Mouse (Mus musculus): ENCODE results near the gene Tspan13. TPM values are rescaled to one million over a fixed set of nuclear protein-coding genes. Genes with fewer than 3 reads are reported as not detected.

Tspan13 gene
- total and polyA plus RNA-seq, 2 experiments from 2014 or later: 250 to 378 TPM

DNA sequence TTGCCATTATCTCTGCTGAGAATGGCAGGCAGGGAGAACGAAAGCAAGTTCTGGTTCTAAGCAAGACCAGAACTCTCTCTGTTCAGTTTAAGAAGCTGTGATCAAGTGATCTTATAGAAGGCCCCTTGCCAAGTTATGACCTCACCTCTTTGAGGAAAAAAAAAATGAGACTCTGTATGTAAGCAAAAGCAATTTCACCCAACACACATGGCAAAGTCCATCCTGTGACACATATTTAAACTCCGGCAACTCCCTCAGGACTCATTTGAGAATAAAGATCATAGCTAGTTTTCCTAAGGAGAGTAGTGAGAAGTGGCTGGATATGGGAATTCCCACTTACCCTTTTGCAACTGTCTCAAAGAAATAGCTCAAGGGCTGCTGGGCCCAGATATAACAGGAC lies 34.7 kb downstream of the Tspan13 start:
- ATAC-seq (no peak), DNase-seq (ENCODE audit: low spot score) (no peak)
- no peak for TF ChIP-seq CTCF (IDR thresholded peaks at IDR 0.05; ENCODE audit: low read depth)
- no peak overlapping the region; the same call in 1 of the 2 replicates for H3K27ac ChIP-seq
- H3K4me1 ChIP-seq (ENCODE audit: insufficient read depth, low read length): no peaks in the 10 kb centered on the region
- H3K4me2 ChIP-seq (ENCODE audit: low read depth, low read length): no peak overlapping the region
- H3K36me3 ChIP-seq (ENCODE audit: insufficient read depth, low read length): no peaks in the 10 kb centered on the region
- no peaks in the 10 kb centered on the region for H3K27me3 ChIP-seq (ENCODE audit: insufficient read depth, low read length)
- 87% methylated on average over 2 of the region's 2 CpGs for WGBS
- no peaks in the 10 kb centered on the region for H3K9me3 ChIP-seq (ENCODE audit: low read length)
- no peak overlapping the region for H3K9ac ChIP-seq (replicated peaks; ENCODE audit: low read length)
- no peak overlapping the region for H3K4me3 ChIP-seq (ENCODE audit: low read length)

DNA sequence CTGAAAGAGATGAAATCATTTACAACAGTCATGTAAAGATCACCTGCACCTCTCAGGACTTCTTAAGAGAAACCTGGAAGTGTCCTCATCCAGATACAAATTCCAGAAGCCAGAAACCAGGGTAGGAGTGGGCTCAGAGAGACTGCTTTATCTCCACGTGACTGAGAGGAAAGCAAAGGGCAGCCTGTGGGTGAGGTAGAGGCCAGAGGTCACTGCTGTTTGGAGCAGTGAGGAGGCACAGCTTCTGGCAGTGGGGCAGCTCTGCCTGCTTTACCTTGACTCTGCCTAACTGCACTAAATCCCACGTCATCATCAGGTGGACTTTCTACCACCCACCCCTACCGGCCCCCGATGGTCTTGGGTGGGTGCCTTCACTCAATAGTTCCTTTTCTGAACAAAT lies 37.6 kb downstream of the Tspan13 start:
- 69% methylated on average over 4 of the region's 4 CpGs for WGBS

DNA sequence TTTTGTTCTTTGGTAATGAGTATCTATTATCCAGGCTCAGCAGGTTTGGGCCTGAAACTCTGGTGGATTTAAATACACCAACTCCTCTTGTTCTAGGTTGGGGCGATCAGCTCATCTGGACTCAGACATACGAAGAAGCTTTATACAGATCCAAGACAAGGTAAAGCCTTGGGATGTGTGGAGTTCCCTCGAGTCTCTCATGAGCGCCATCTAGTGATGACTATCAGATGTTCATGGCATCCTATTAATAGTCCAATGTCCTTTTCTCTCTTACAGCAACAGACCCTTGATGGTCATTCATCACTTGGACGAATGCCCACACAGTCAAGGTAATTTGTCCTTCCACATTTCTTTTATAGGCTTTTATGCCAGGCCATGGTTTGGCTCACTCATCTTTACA lies 46.5 kb downstream of the Tspan13 start:
- 29% methylated on average over 5 of the region's 5 CpGs for WGBS
- peak; percentile 75 for DNase-seq (ENCODE audit: low spot score)
- Histone ChIP-seq H3K4me1 (ENCODE audit: insufficient read depth, low read length) (0 out of 2 replicates have a peak, but pooled peaks cover 4% of the 10 kb centered on the region), H3K4me3 (ENCODE audit: low read length) (no peak overlapping the region), H3K9ac (replicated peaks; ENCODE audit: low read length) (no peak overlapping the region), H3K36me3 (ENCODE audit: insufficient read depth, low read length) (no peaks in the 10 kb centered on the region), H3K9me3 (ENCODE audit: low read length) (no peaks in the 10 kb centered on the region), H3K27me3 (ENCODE audit: insufficient read depth, low read length) (no peaks in the 10 kb centered on the region), H3K4me2 (ENCODE audit: low read depth, low read length) (no peak overlapping the region), H3K27ac (no peak overlapping the region)
- ATAC-seq: peak; percentile 64; the same call in 1 of the 2 replicates
- TF ChIP-seq CTCF (IDR thresholded peaks at IDR 0.05; ENCODE audit: low read depth): peak; percentile 65

More for the DNA sequence above, 37.6 kb downstream of the Tspan13 start:
- no peak overlapping the region for H3K9ac ChIP-seq (replicated peaks; ENCODE audit: low read length)
- H3K27ac ChIP-seq: no peak overlapping the region
- no peak overlapping the region for H3K4me2 ChIP-seq (ENCODE audit: low read depth, low read length)
- H3K4me3 ChIP-seq (ENCODE audit: low read length): no peak overlapping the region
- no peak for DNase-seq (ENCODE audit: low spot score)
- no peak for ATAC-seq
- H3K4me1 ChIP-seq (ENCODE audit: insufficient read depth, low read length): no peaks in the 10 kb centered on the region
- TF ChIP-seq CTCF (IDR thresholded peaks at IDR 0.05; ENCODE audit: low read depth): no peak
- H3K36me3 ChIP-seq (ENCODE audit: insufficient read depth, low read length): no peaks in the 10 kb centered on the region
- H3K9me3 ChIP-seq (ENCODE audit: low read length): no peaks in the 10 kb centered on the region
- H3K27me3 ChIP-seq (ENCODE audit: insufficient read depth, low read length): no peaks in the 10 kb centered on the region

DNA sequence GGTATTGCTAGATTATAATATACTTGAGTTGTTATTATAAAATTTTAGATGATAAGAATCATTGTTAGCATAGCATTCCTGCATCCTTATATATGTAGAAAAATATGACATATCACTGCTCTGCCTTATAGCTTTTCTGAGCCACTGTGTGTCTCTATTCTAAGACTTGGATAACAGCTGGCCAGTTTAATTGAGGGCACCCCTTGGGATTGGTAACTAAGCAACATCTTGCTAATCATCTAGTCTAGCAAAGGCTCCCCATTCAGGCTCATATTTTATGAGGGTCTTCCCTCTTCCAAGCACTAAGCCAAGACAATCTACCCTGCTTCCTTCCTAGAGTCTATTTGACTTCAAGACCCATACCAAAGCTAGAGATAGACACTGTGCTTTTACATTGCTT lies 48.2 kb downstream of the Tspan13 start:
- Histone ChIP-seq H3K9ac (replicated peaks; ENCODE audit: low read length) (no peak overlapping the region), H3K4me2 (ENCODE audit: low read depth, low read length) (no peak overlapping the region), H3K9me3 (ENCODE audit: low read length) (no peaks in the 10 kb centered on the region), H3K27me3 (ENCODE audit: insufficient read depth, low read length) (no peaks in the 10 kb centered on the region), H3K36me3 (ENCODE audit: insufficient read depth, low read length) (no peaks in the 10 kb centered on the region), H3K4me3 (ENCODE audit: low read length) (no peak overlapping the region), H3K4me1 (ENCODE audit: insufficient read depth, low read length) (0 out of 2 replicates have a peak, but pooled peaks cover 4% of the 10 kb centered on the region), H3K27ac (no peak overlapping the region)
- DNase-seq (ENCODE audit: low spot score) (peak; percentile 72), ATAC-seq (peak; percentile 53; the same call in 1 of the 2 replicates)
- no peak for TF ChIP-seq CTCF (IDR thresholded peaks at IDR 0.05; ENCODE audit: low read depth)

DNA sequence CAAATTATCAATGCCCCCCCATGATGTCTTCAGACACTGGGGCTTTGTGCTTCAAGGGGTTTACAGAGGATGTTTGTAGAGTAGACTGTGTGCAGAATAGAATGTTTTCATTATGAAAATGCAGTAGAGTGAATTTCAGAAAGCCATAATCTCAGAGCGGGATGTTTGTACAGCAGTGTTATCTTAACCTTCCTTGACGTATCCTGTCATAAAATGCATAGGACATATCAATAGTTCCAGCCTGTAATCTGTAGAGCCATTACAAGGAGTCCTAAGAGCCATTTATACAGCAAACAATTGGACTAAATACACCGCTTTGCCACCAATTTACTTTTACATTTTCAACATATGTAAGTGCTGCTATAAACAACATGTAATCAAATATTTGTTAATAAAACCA lies 48.7 kb downstream of the Tspan13 start:
- H3K4me3 ChIP-seq (ENCODE audit: low read length): no peak overlapping the region
- H3K4me1 ChIP-seq (ENCODE audit: insufficient read depth, low read length): 0 out of 2 replicates have a peak, but pooled peaks cover 4% of the 10 kb centered on the region
- no peak overlapping the region for H3K9ac ChIP-seq (replicated peaks; ENCODE audit: low read length)
- H3K9me3 ChIP-seq (ENCODE audit: low read length): no peaks in the 10 kb centered on the region
- H3K27ac ChIP-seq: no peak overlapping the region
- no peaks in the 10 kb centered on the region for H3K36me3 ChIP-seq (ENCODE audit: insufficient read depth, low read length)
- no peak for DNase-seq (ENCODE audit: low spot score)
- 81% methylated on average over 3 of the region's 3 CpGs for WGBS
- H3K27me3 ChIP-seq (ENCODE audit: insufficient read depth, low read length): no peaks in the 10 kb centered on the region
- H3K4me2 ChIP-seq (ENCODE audit: low read depth, low read length): no peak overlapping the region
- ATAC-seq: no peak
- no peak for TF ChIP-seq CTCF (IDR thresholded peaks at IDR 0.05; ENCODE audit: low read depth)

DNA sequence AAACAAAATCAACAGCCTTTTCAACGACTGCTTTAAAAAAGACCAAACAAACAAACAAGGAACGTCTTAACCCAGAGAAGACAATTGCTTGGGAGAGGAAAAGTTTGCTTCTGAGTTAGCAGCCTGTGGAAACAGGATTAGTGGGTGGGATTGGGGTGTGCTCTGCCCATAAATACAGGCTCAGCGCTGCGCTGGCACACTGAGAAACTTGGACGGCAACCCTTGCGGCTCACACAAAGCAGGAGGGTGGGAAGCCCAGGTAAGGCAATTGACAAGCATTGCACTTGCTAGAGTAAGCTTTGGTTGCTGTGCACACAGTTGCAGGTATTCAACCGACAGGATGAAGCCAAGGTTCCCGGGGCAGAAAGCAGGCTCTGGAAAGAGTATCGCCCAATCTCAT lies 49.6 kb downstream of the Tspan13 start, which contains the start of gene Agr2:
TSS of gene Agr2 (plus strand) at position 197 of the 400 bp plus-strand sequence.
- Histone ChIP-seq H3K27me3 (ENCODE audit: insufficient read depth, low read length) (no peaks in the 10 kb centered on the region), H3K4me1 (ENCODE audit: insufficient read depth, low read length) (0 out of 2 replicates have a peak, but pooled peaks cover 4% of the 10 kb centered on the region), H3K9me3 (ENCODE audit: low read length) (no peaks in the 10 kb centered on the region), H3K27ac (no peak within 1 kb of the TSS), H3K4me2 (ENCODE audit: low read depth, low read length) (no peak within 1 kb of the TSS), H3K4me3 (ENCODE audit: low read length) (no peak within 1 kb of the TSS), H3K36me3 (ENCODE audit: insufficient read depth, low read length) (no peaks in the 10 kb centered on the region), H3K9ac (replicated peaks; ENCODE audit: low read length) (no peak within 1 kb of the TSS)
- 66% methylated on average over 9 of the region's 9 CpGs for WGBS
- no peak for TF ChIP-seq CTCF (IDR thresholded peaks at IDR 0.05; ENCODE audit: low read depth)
- ATAC-seq (no peak), DNase-seq (ENCODE audit: low spot score) (no peak)

DNA sequence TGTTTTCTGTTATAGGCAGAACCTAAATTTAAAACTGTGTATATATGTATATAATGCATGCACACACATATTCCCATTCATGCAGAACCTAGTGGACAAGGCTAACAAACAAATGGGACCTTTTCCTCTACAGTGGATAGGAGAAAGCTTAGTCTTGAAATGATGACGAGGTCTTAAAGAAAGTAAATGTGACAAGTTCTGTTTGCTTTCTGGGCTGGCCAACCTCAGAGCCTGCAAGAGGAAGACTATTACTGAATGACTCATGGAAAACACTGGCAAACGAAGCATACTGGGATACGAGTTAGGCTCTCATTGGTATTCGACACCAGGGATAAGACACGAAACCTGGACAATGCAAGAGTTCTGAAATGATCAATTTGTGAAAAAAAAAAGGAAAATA lies 57.6 kb downstream of the Tspan13 start:
- Histone ChIP-seq H3K9me3 (ENCODE audit: low read length) (no peaks in the 10 kb centered on the region), H3K9ac (replicated peaks; ENCODE audit: low read length) (no peak overlapping the region), H3K27ac (no peak overlapping the region), H3K4me2 (ENCODE audit: low read depth, low read length) (no peak overlapping the region), H3K4me3 (ENCODE audit: low read length) (no peak overlapping the region), H3K36me3 (ENCODE audit: insufficient read depth, low read length) (no peaks in the 10 kb centered on the region), H3K27me3 (ENCODE audit: insufficient read depth, low read length) (no peaks in the 10 kb centered on the region), H3K4me1 (ENCODE audit: insufficient read depth, low read length) (no peaks in the 10 kb centered on the region)
- TF ChIP-seq CTCF (IDR thresholded peaks at IDR 0.05; ENCODE audit: low read depth): no peak
- no peak for DNase-seq (ENCODE audit: low spot score)
- WGBS: 86% methylated on average over 5 of the region's 5 CpGs
- ATAC-seq: no peak
